Mouse (Mus musculus): Measurements from ENCODE around the gene Ttn. TPM values are rescaled to one million over a fixed set of nuclear protein-coding genes. Genes with fewer than 3 reads are reported as not detected.

The Ttn gene
- polyA plus RNA-seq, 1 experiment from 2014 or later, result 608 TPM

DNA sequence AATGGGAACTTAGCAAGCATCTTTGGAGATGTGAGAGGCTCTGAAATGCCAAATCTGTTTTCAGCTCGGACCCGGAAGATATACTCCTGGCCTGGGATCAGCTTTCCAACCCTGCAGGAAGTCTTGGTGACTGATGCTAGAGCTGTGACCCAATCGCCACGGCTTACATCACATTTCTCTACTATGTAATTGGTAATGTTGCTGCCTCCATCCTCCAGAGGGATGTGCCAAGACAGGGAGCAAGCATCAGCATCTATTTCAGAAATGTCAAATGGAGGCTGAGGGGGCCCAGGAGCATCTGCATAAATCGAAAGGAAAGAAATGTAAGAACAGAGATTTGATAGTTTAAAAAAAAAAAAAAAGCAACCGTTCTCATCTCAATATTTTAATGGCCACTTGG lies 220.2 kb downstream of the Ttn start:
- Histone ChIP-seq H3K4me2 (no peak overlapping the region), H3K4me3 (ENCODE audit: low read depth, low read length) (no peak overlapping the region), H3K9ac (ENCODE audit: low read depth, low read length) (no peak overlapping the region), H3K9me3 (replicated peaks; ENCODE audit: control insufficient read depth, low read length) (no peaks in the 10 kb centered on the region), H3K27ac (ENCODE audit: low read depth, low read length) (no peak overlapping the region), H3K4me1 (ENCODE audit: control insufficient read depth, insufficient read depth, low read length) (no peaks in the 10 kb centered on the region), H3K27me3 (ENCODE audit: control insufficient read depth, insufficient read depth, low read length) (no peaks in the 10 kb centered on the region), H3K36me3 (ENCODE audit: control insufficient read depth, insufficient read depth, low read length) (peaks cover 33% of the 10 kb centered on the region)
- WGBS (ENCODE audit: insufficient replicate concordance), result 80% methylated on average over 6 of the region's 6 CpGs
- ATAC-seq (replicated peaks; ENCODE audit: insufficient number of reproducible peaks, low FRiP score, low TSS enrichment), result no peak

DNA sequence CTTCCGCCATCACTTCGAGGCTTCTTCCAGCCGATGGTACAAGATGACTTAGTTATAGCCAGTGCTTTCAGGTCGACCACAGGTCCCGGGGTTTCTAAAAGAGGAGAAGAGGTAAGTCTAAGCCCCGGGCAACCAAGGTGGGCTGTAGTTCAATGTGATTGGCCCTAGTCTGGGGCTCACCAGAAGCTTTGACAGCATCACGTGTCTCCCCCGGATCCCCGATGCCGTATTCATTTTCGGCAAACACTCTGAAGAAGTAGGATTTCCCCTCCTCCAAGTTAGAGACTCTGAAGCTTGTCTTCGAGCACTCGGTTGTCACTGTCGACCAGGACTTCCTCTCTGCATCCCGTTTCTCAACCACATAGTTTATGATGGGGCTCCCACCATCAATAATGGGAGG lies 225.9 kb downstream of the Ttn start:
- no peak overlapping the region for H3K4me2 ChIP-seq
- H3K27ac ChIP-seq (ENCODE audit: low read depth, low read length), result no peak overlapping the region
- no peaks in the 10 kb centered on the region for H3K27me3 ChIP-seq (ENCODE audit: control insufficient read depth, insufficient read depth, low read length)
- no peak for ATAC-seq (replicated peaks; ENCODE audit: insufficient number of reproducible peaks, low FRiP score, low TSS enrichment)
- H3K4me1 ChIP-seq (ENCODE audit: control insufficient read depth, insufficient read depth, low read length), result no peaks in the 10 kb centered on the region
- no peak overlapping the region for H3K9ac ChIP-seq (ENCODE audit: low read depth, low read length)
- no peaks in the 10 kb centered on the region for H3K9me3 ChIP-seq (replicated peaks; ENCODE audit: control insufficient read depth, low read length)
- H3K36me3 ChIP-seq (ENCODE audit: control insufficient read depth, insufficient read depth, low read length), result peaks cover 20% of the 10 kb centered on the region
- 86% methylated on average over 15 of the region's 15 CpGs for WGBS (ENCODE audit: insufficient replicate concordance)
- no peak overlapping the region for H3K4me3 ChIP-seq (ENCODE audit: low read depth, low read length)

DNA sequence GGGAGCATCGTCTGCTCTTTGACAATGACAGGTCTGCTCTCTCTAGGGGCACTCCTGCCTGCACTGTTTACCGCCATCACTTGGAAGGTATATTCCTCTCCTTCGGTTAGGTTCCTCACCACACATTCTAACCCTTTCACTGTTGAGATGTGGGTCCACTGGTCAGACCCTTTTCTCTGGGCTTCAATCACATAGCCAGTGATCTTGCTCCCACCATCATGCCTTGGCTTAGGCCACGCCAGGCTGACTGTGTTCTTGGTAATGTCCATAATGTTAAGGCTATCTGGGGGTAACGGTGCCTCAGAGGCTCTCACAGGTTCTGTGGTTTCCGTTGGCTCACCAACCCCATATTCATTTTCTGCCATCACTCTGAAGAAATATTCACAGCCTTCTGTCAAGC lies 230.4 kb downstream of the Ttn start:
- H3K27ac ChIP-seq (ENCODE audit: low read depth, low read length), result no peak overlapping the region
- no peaks in the 10 kb centered on the region for H3K27me3 ChIP-seq (ENCODE audit: control insufficient read depth, insufficient read depth, low read length)
- ATAC-seq (replicated peaks; ENCODE audit: insufficient number of reproducible peaks, low FRiP score, low TSS enrichment), result no peak
- H3K9me3 ChIP-seq (replicated peaks; ENCODE audit: control insufficient read depth, low read length), result no peaks in the 10 kb centered on the region
- H3K4me1 ChIP-seq (ENCODE audit: control insufficient read depth, insufficient read depth, low read length), result no peaks in the 10 kb centered on the region
- no peak overlapping the region for H3K4me3 ChIP-seq (ENCODE audit: low read depth, low read length)
- WGBS (ENCODE audit: insufficient replicate concordance), result 84% methylated on average over 6 of the region's 6 CpGs
- H3K9ac ChIP-seq (ENCODE audit: low read depth, low read length), result no peak overlapping the region
- no peak overlapping the region for H3K4me2 ChIP-seq
- H3K36me3 ChIP-seq (ENCODE audit: control insufficient read depth, insufficient read depth, low read length), result peaks cover 25% of the 10 kb centered on the region; the same call in 1 of the 2 replicates

DNA sequence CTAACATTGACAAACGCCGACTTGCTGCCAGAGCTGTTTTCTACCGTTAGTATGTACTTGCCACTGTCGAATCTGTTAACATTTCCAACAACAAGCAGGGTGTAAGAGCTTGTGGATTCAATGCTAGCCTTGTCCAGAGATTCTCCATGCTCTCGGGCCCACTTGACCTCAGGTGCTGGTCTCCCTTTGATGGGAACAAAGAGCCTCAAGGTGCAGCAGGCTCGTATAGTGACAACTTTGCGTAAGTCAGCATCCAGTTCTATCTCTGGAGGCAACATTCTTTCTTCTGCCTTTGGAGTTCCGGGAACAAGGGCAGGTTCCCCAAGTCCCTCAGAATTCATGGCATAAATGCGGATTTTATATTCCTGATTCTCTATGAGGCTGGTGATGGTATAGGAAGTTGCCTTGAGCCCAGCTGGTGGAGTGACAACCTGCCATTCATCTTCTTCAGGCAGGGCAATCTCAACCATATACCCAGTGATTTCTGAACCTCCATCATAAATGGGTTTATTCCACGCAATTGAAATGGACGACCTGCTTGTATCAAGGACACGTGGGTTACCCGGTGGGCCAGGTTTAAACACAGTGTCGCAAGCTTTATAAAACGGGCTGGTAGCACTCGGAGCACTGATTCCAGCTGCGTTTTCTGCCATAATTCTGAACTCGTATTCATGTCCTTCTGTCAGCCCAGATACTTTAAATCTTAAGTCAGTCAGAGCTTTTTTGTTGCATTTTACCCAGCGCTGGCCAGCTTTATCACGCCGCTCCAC lies 232.8 kb downstream of the Ttn start:
- peaks cover 25% of the 10 kb centered on the region; the same call in 1 of the 2 replicates for H3K36me3 ChIP-seq (ENCODE audit: control insufficient read depth, insufficient read depth, low read length)
- H3K9me3 ChIP-seq (replicated peaks; ENCODE audit: control insufficient read depth, low read length), result no peaks in the 10 kb centered on the region
- no peak overlapping the region for H3K4me3 ChIP-seq (ENCODE audit: low read depth, low read length)
- H3K4me1 ChIP-seq (ENCODE audit: control insufficient read depth, insufficient read depth, low read length), result no peaks in the 10 kb centered on the region
- no peak for ATAC-seq (replicated peaks; ENCODE audit: insufficient number of reproducible peaks, low FRiP score, low TSS enrichment)
- no peak overlapping the region for H3K27ac ChIP-seq (ENCODE audit: low read depth, low read length)
- H3K4me2 ChIP-seq, result no peak overlapping the region
- no peaks in the 10 kb centered on the region for H3K27me3 ChIP-seq (ENCODE audit: control insufficient read depth, insufficient read depth, low read length)
- WGBS (ENCODE audit: insufficient replicate concordance), result 86% methylated on average over 21 of the region's 21 CpGs
- H3K9ac ChIP-seq (ENCODE audit: low read depth, low read length), result no peak overlapping the region

DNA sequence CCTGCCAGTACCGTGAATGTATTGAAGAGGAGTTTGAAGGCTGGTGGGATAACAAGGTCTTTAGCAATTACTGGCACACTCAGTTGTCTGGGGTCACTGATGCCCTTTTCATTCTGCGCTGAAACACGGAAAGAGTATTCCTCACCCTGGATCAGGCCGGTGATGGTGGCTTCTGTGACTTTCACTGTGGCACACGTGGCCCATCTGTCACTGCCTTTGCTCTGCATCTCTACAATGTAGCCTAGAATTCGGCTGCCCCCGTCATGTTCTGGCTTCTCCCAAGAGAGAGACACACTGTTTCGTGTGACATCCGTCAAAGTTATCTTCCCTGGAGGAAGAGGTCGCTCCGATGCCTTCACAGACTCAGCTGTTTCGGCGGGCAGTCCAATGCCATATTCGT lies 233.7 kb downstream of the Ttn start:
- Histone ChIP-seq H3K27ac (ENCODE audit: low read depth, low read length) (no peak overlapping the region), H3K4me2 (no peak overlapping the region), H3K9me3 (replicated peaks; ENCODE audit: control insufficient read depth, low read length) (no peaks in the 10 kb centered on the region), H3K4me1 (ENCODE audit: control insufficient read depth, insufficient read depth, low read length) (no peaks in the 10 kb centered on the region), H3K27me3 (ENCODE audit: control insufficient read depth, insufficient read depth, low read length) (no peaks in the 10 kb centered on the region), H3K4me3 (ENCODE audit: low read depth, low read length) (no peak overlapping the region), H3K36me3 (ENCODE audit: control insufficient read depth, insufficient read depth, low read length) (peaks cover 20% of the 10 kb centered on the region; the same call in 1 of the 2 replicates), H3K9ac (ENCODE audit: low read depth, low read length) (no peak overlapping the region)
- WGBS (ENCODE audit: insufficient replicate concordance), result 87% methylated on average over 14 of the region's 14 CpGs
- no peak for ATAC-seq (replicated peaks; ENCODE audit: insufficient number of reproducible peaks, low FRiP score, low TSS enrichment)

DNA sequence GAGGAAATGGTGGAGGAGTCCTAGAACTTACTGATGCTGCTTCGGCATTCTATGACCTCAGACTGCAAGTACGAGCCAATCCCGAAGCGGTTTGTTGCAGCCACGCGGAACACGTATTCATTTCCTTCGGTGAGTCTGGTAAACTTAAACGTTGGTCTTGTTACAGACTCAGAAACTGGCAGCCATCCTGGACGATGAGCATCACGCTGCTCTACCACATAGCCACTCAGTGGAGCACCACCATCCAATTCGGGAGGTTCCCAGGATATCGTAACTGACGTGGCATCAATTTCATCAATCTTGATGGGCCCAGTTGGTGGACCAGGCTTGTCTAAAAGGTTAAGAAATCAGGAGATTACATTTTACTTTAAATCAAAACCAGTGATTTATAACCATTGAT lies 262.7 kb downstream of the Ttn start:
- Histone ChIP-seq H3K9me3 (replicated peaks; ENCODE audit: control insufficient read depth, low read length) (no peaks in the 10 kb centered on the region), H3K4me2 (no peak overlapping the region), H3K4me1 (ENCODE audit: control insufficient read depth, insufficient read depth, low read length) (no peaks in the 10 kb centered on the region), H3K27ac (ENCODE audit: low read depth, low read length) (no peak overlapping the region), H3K27me3 (ENCODE audit: control insufficient read depth, insufficient read depth, low read length) (no peaks in the 10 kb centered on the region), H3K4me3 (ENCODE audit: low read depth, low read length) (no peak overlapping the region), H3K36me3 (ENCODE audit: control insufficient read depth, insufficient read depth, low read length) (peaks cover 44% of the 10 kb centered on the region), H3K9ac (ENCODE audit: low read depth, low read length) (no peak overlapping the region)
- WGBS (ENCODE audit: insufficient replicate concordance), result 91% methylated on average over 14 of the region's 14 CpGs
- no peak for ATAC-seq (replicated peaks; ENCODE audit: insufficient number of reproducible peaks, low FRiP score, low TSS enrichment)

DNA sequence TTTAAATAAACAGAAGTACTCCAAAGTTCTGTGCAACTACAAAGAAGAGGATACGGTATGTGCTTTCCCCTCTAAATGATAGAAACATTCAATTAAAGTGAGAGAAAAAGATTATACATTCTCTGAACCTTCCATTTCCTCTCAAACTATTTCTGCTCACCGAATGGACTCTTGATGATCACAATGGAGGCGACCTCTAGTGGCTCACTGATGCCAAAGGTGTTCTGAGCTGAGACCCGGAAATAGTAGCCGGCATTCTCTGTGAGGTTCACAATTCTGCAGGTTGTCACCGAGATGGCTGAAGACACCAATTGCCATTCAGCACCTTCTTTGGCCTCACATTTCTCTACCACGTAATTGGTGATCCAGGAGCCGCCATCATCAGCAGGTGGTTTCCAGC lies 267.4 kb downstream of the Ttn start:
- Histone ChIP-seq H3K27me3 (ENCODE audit: control insufficient read depth, insufficient read depth, low read length) (no peaks in the 10 kb centered on the region), H3K4me2 (no peak overlapping the region), H3K9ac (ENCODE audit: low read depth, low read length) (no peak overlapping the region), H3K36me3 (ENCODE audit: control insufficient read depth, insufficient read depth, low read length) (peaks cover 40% of the 10 kb centered on the region), H3K4me3 (ENCODE audit: low read depth, low read length) (no peak overlapping the region), H3K4me1 (ENCODE audit: control insufficient read depth, insufficient read depth, low read length) (no peaks in the 10 kb centered on the region), H3K9me3 (replicated peaks; ENCODE audit: control insufficient read depth, low read length) (no peaks in the 10 kb centered on the region), H3K27ac (ENCODE audit: low read depth, low read length) (no peak overlapping the region)
- 67% methylated on average over 8 of the region's 8 CpGs for WGBS (ENCODE audit: insufficient replicate concordance)
- ATAC-seq (replicated peaks; ENCODE audit: insufficient number of reproducible peaks, low FRiP score, low TSS enrichment), result no peak

DNA sequence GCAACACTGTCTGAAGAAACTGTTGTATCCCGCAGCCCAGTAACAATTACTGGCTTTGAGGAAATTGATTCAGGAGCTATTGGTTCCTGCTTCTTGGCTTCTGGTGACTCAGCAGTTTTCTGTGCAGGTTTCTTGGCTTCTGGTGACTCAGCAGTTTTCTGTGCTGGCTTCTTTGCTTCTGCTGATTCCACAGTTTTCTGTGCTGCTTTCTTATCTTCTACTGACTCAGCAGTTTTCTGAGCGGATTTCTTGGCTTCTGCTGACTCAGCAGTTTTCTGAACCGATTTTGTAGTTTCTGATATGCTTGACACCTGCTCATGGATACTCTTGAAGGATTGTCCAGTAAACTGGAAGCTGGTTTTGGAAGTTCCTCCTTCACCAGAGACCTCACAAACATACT lies 273.8 kb downstream of the Ttn start:
- H3K9me3 ChIP-seq (replicated peaks; ENCODE audit: control insufficient read depth, low read length), result no peaks in the 10 kb centered on the region
- no peak overlapping the region for H3K4me2 ChIP-seq
- H3K4me1 ChIP-seq (ENCODE audit: control insufficient read depth, insufficient read depth, low read length), result no peaks in the 10 kb centered on the region
- ATAC-seq (replicated peaks; ENCODE audit: insufficient number of reproducible peaks, low FRiP score, low TSS enrichment), result no peak
- WGBS (ENCODE audit: insufficient replicate concordance), result 72% methylated on average over 3 of the region's 3 CpGs
- no peak overlapping the region for H3K4me3 ChIP-seq (ENCODE audit: low read depth, low read length)
- no peak overlapping the region for H3K27ac ChIP-seq (ENCODE audit: low read depth, low read length)
- no peaks in the 10 kb centered on the region for H3K27me3 ChIP-seq (ENCODE audit: control insufficient read depth, insufficient read depth, low read length)
- H3K36me3 ChIP-seq (ENCODE audit: control insufficient read depth, insufficient read depth, low read length), result peaks cover 47% of the 10 kb centered on the region
- no peak overlapping the region for H3K9ac ChIP-seq (ENCODE audit: low read depth, low read length)

DNA sequence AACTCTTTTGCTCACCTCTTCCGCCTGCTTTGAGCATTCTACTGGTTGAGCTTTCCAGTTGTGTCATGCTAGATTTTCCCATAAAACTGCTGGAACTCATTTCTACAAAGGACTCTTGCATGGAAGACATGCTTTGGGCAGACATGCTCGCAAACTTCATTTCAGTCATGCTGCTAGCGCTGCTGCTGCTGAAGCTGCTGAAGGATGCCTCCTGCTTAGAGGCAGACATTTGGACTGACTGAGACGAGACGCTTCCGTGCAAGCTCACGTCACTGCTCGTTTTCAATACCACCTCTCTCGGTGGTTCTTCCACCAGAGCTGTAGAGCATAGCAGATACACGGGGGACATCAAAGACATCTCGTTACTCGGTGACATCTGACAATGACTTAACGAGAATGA lies 276.7 kb downstream of the Ttn start:
- no peak overlapping the region for H3K9ac ChIP-seq (ENCODE audit: low read depth, low read length)
- H3K9me3 ChIP-seq (replicated peaks; ENCODE audit: control insufficient read depth, low read length), result no peaks in the 10 kb centered on the region
- no peak overlapping the region for H3K4me2 ChIP-seq
- WGBS (ENCODE audit: insufficient replicate concordance), result 88% methylated on average over 13 of the region's 13 CpGs
- no peak for ATAC-seq (replicated peaks; ENCODE audit: insufficient number of reproducible peaks, low FRiP score, low TSS enrichment)
- H3K36me3 ChIP-seq (ENCODE audit: control insufficient read depth, insufficient read depth, low read length), result peaks cover 34% of the 10 kb centered on the region
- no peaks in the 10 kb centered on the region for H3K4me1 ChIP-seq (ENCODE audit: control insufficient read depth, insufficient read depth, low read length)
- no peak overlapping the region for H3K4me3 ChIP-seq (ENCODE audit: low read depth, low read length)
- no peak overlapping the region for H3K27ac ChIP-seq (ENCODE audit: low read depth, low read length)
- no peaks in the 10 kb centered on the region for H3K27me3 ChIP-seq (ENCODE audit: control insufficient read depth, insufficient read depth, low read length)

Measured in heart, embryonic 11.5 days (tissue).